Mouse (Mus musculus): Measurements from ENCODE around the gene Ror1. TPM values are rescaled to one million over a fixed set of nuclear protein-coding genes. Genes with fewer than 3 reads are reported as not detected.

Ror1 gene
- polyA plus RNA-seq, 1 experiment from 2014 or later, result 8.3 TPM

- DNase-seq (ENCODE audit: low spot score) (no peak), ATAC-seq (replicated peaks; ENCODE audit: low FRiP score, low read depth) (no peak)
- no peak overlapping the region for H3K4me3 ChIP-seq (replicated peaks; ENCODE audit: low read depth, low read length)
- H3K27me3 ChIP-seq (ENCODE audit: insufficient read depth, low read length), result no peaks in the 10 kb centered on the region
- H3K9me3 ChIP-seq (replicated peaks; ENCODE audit: low read length), result no peaks in the 10 kb centered on the region
- 54% methylated on average over 4 of the region's 4 CpGs for WGBS
- H3K9ac ChIP-seq (ENCODE audit: low read depth, low read length), result no peak overlapping the region
- no peak overlapping the region for H3K27ac ChIP-seq
- no peak for TF ChIP-seq CTCF (IDR thresholded peaks at IDR 0.05; ENCODE audit: low read depth)
- H3K36me3 ChIP-seq (ENCODE audit: insufficient read depth, low read length), result no peaks in the 10 kb centered on the region
- no peak overlapping the region for H3K4me2 ChIP-seq (ENCODE audit: low read length)
- H3K4me1 ChIP-seq (replicated peaks; ENCODE audit: insufficient read depth, low read length), result no peaks in the 10 kb centered on the region
These were observed 39.1 kb upstream of the Ror1 start for GRCm38 (mm10) chr4:100056446-100056845.

GRCm38 (mm10) chr4:100057381-100057780 lies 38.2 kb upstream of the Ror1 start:
- no peak for TF ChIP-seq CTCF (IDR thresholded peaks at IDR 0.05; ENCODE audit: low read depth)
- Histone ChIP-seq H3K9me3 (replicated peaks; ENCODE audit: low read length) (no peaks in the 10 kb centered on the region), H3K27ac (no peak overlapping the region), H3K36me3 (ENCODE audit: insufficient read depth, low read length) (no peaks in the 10 kb centered on the region), H3K4me3 (replicated peaks; ENCODE audit: low read depth, low read length) (no peak overlapping the region), H3K4me2 (ENCODE audit: low read length) (no peak overlapping the region), H3K9ac (ENCODE audit: low read depth, low read length) (no peak overlapping the region), H3K4me1 (replicated peaks; ENCODE audit: insufficient read depth, low read length) (no peaks in the 10 kb centered on the region), H3K27me3 (ENCODE audit: insufficient read depth, low read length) (no peaks in the 10 kb centered on the region)
- WGBS, result 90% methylated on average over 13 of the region's 13 CpGs
- ATAC-seq (replicated peaks; ENCODE audit: low FRiP score, low read depth) (no peak), DNase-seq (ENCODE audit: low spot score) (no peak)

GRCm38 (mm10) chr4:100058631-100059030 lies 37.0 kb upstream of the Ror1 start:
- DNase-seq (ENCODE audit: low spot score), result no peak
- 94% methylated on average over 5 of the region's 5 CpGs for WGBS

GRCm38 (mm10) chr4:100059811-100060210 lies 35.8 kb upstream of the Ror1 start:
- no peak for TF ChIP-seq CTCF (IDR thresholded peaks at IDR 0.05; ENCODE audit: low read depth)
- Histone ChIP-seq H3K4me2 (ENCODE audit: low read length) (no peak overlapping the region), H3K9ac (ENCODE audit: low read depth, low read length) (no peak overlapping the region), H3K27me3 (ENCODE audit: insufficient read depth, low read length) (no peaks in the 10 kb centered on the region), H3K4me1 (replicated peaks; ENCODE audit: insufficient read depth, low read length) (no peaks in the 10 kb centered on the region), H3K27ac (no peak overlapping the region), H3K36me3 (ENCODE audit: insufficient read depth, low read length) (no peaks in the 10 kb centered on the region), H3K9me3 (replicated peaks; ENCODE audit: low read length) (no peaks in the 10 kb centered on the region), H3K4me3 (replicated peaks; ENCODE audit: low read depth, low read length) (no peak overlapping the region)
- DNase-seq (ENCODE audit: low spot score) (no peak), ATAC-seq (replicated peaks; ENCODE audit: low FRiP score, low read depth) (no peak)
- WGBS, result 40% methylated on average over 3 of the region's 3 CpGs

More at GRCm38 (mm10) chr4:100058631-100059030, 37.0 kb upstream of the Ror1 start:
- no peak overlapping the region for H3K27ac ChIP-seq
- TF ChIP-seq CTCF (IDR thresholded peaks at IDR 0.05; ENCODE audit: low read depth), result no peak
- H3K36me3 ChIP-seq (ENCODE audit: insufficient read depth, low read length), result no peaks in the 10 kb centered on the region
- H3K9me3 ChIP-seq (replicated peaks; ENCODE audit: low read length), result no peaks in the 10 kb centered on the region
- no peak overlapping the region for H3K4me2 ChIP-seq (ENCODE audit: low read length)
- H3K4me3 ChIP-seq (replicated peaks; ENCODE audit: low read depth, low read length), result no peak overlapping the region
- H3K9ac ChIP-seq (ENCODE audit: low read depth, low read length), result no peak overlapping the region
- H3K4me1 ChIP-seq (replicated peaks; ENCODE audit: insufficient read depth, low read length), result no peaks in the 10 kb centered on the region
- H3K27me3 ChIP-seq (ENCODE audit: insufficient read depth, low read length), result no peaks in the 10 kb centered on the region
- ATAC-seq (replicated peaks; ENCODE audit: low FRiP score, low read depth), result no peak

- Histone ChIP-seq H3K4me1 (replicated peaks; ENCODE audit: insufficient read depth, low read length) (no peaks in the 10 kb centered on the region), H3K4me2 (ENCODE audit: low read length) (no peak overlapping the region), H3K27me3 (ENCODE audit: insufficient read depth, low read length) (no peaks in the 10 kb centered on the region), H3K36me3 (ENCODE audit: insufficient read depth, low read length) (no peaks in the 10 kb centered on the region), H3K4me3 (replicated peaks; ENCODE audit: low read depth, low read length) (no peak overlapping the region), H3K9ac (ENCODE audit: low read depth, low read length) (no peak overlapping the region), H3K27ac (no peak overlapping the region), H3K9me3 (replicated peaks; ENCODE audit: low read length) (no peaks in the 10 kb centered on the region)
- WGBS, result 50% methylated on average over 19 of the region's 19 CpGs
- no peak for DNase-seq (ENCODE audit: low spot score)
- ATAC-seq (replicated peaks; ENCODE audit: low FRiP score, low read depth), result no peak
- TF ChIP-seq CTCF (IDR thresholded peaks at IDR 0.05; ENCODE audit: low read depth), result no peak
These were observed 34.1 kb upstream of the Ror1 start for GRCm38 (mm10) chr4:100061396-100062066.

GRCm38 (mm10) chr4:100065686-100066085 lies 29.9 kb upstream of the Ror1 start:
- no peaks in the 10 kb centered on the region for H3K9me3 ChIP-seq (replicated peaks; ENCODE audit: low read length)
- no peak overlapping the region for H3K4me3 ChIP-seq (replicated peaks; ENCODE audit: low read depth, low read length)
- WGBS, result 63% methylated on average over 2 of the region's 2 CpGs
- ATAC-seq (replicated peaks; ENCODE audit: low FRiP score, low read depth), result no peak
- no peaks in the 10 kb centered on the region for H3K4me1 ChIP-seq (replicated peaks; ENCODE audit: insufficient read depth, low read length)
- no peaks in the 10 kb centered on the region for H3K36me3 ChIP-seq (ENCODE audit: insufficient read depth, low read length)
- H3K27me3 ChIP-seq (ENCODE audit: insufficient read depth, low read length), result no peaks in the 10 kb centered on the region
- no peak for TF ChIP-seq CTCF (IDR thresholded peaks at IDR 0.05; ENCODE audit: low read depth)
- no peak overlapping the region for H3K4me2 ChIP-seq (ENCODE audit: low read length)
- no peak for DNase-seq (ENCODE audit: low spot score)
- no peak overlapping the region for H3K9ac ChIP-seq (ENCODE audit: low read depth, low read length)
- H3K27ac ChIP-seq, result no peak overlapping the region

- no peaks in the 10 kb centered on the region for H3K9me3 ChIP-seq (replicated peaks; ENCODE audit: low read length)
- TF ChIP-seq CTCF (IDR thresholded peaks at IDR 0.05; ENCODE audit: low read depth), result no peak
- no peak overlapping the region for H3K4me2 ChIP-seq (ENCODE audit: low read length)
- 43% methylated on average over 6 of the region's 6 CpGs for WGBS
- no peaks in the 10 kb centered on the region for H3K4me1 ChIP-seq (replicated peaks; ENCODE audit: insufficient read depth, low read length)
- H3K27me3 ChIP-seq (ENCODE audit: insufficient read depth, low read length), result no peaks in the 10 kb centered on the region
- no peaks in the 10 kb centered on the region for H3K36me3 ChIP-seq (ENCODE audit: insufficient read depth, low read length)
- ATAC-seq (replicated peaks; ENCODE audit: low FRiP score, low read depth) (no peak), DNase-seq (ENCODE audit: low spot score) (no peak)
- H3K27ac ChIP-seq, result no peak overlapping the region
- H3K9ac ChIP-seq (ENCODE audit: low read depth, low read length), result no peak overlapping the region
- H3K4me3 ChIP-seq (replicated peaks; ENCODE audit: low read depth, low read length), result no peak overlapping the region
These were observed 25.5 kb upstream of the Ror1 start for GRCm38 (mm10) chr4:100070101-100070500.
